Mouse (Mus musculus) liver, adult 2 months (tissue): ENCODE results near the gene Oog3. TPM values are rescaled to one million over a fixed set of nuclear protein-coding genes. Genes with fewer than 3 reads are reported as not detected.

Experiments
- DNase-seq: peaks from one replicate; pipeline ENCODE4 v3.0.0-alpha.2; 2011; ENCODE audit warnings: low read depth, low spot score; ENCODE audit errors: extremely low read depth
- H3K27ac ChIP-seq: fragments of 200-500 bp; replicated peaks from 2 replicates; pipeline ENCODE4 v1.5.1; 2012; ENCODE audit warnings: low read depth, mild to moderate bottlenecking, control low read depth, inconsistent platforms, low read length; ENCODE audit not compliant: insufficient read depth
- H3K27me3 ChIP-seq: fragments of 200-500 bp; 2 replicates; pipeline ENCODE4 v1.6.1; 2012; ENCODE audit warnings: mild to moderate bottlenecking, moderate library complexity, low read length, inconsistent platforms; ENCODE audit not compliant: control insufficient read depth, insufficient read depth
- H3K36me3 ChIP-seq: fragments of 200-500 bp; 2 replicates; pipeline ENCODE4 v1.6.1; 2012; ENCODE audit warnings: low read length, inconsistent platforms; ENCODE audit not compliant: control insufficient read depth, insufficient read depth
- H3K4me1 ChIP-seq: fragments of 200-500 bp; 2 replicates; pipeline ENCODE4 v1.6.1; 2011; ENCODE audit warnings: low read length; ENCODE audit not compliant: control insufficient read depth, insufficient read depth
- H3K4me3 ChIP-seq: fragments of 200-500 bp; 2 replicates; pipeline ENCODE4 v1.5.1; 2011; ENCODE audit warnings: low read depth, mild to moderate bottlenecking, control low read depth, low read length, moderate library complexity; ENCODE audit not compliant: insufficient read depth
- H3K79me2 ChIP-seq: fragments of 200-500 bp; 2 replicates; pipeline ENCODE4 v1.6.1; 2012; ENCODE audit warnings: inconsistent platforms, mild to moderate bottlenecking, low read length, moderate library complexity; ENCODE audit not compliant: control insufficient read depth, insufficient read depth
- H3K9ac ChIP-seq: fragments of 200-500 bp; 2 replicates; pipeline ENCODE4 v1.6.1; 2012; ENCODE audit warnings: low read depth, mild to moderate bottlenecking, control low read depth, inconsistent platforms, low read length
- CTCF ChIP-seq: fragments of 200-500 bp; IDR thresholded peaks from 2 replicates; pipeline ENCODE4 v1.5.1; 2011; ENCODE audit warnings: low read depth, low read length, control low read depth
- POLR2A ChIP-seq: fragments of 200-500 bp; IDR thresholded peaks from 2 replicates; pipeline ENCODE4 v1.6.1; 2011; ENCODE audit warnings: low read length, control low read depth; ENCODE audit not compliant: insufficient read depth; ENCODE audit errors: extremely low read depth
- WGBS: fragments of 180-500 bp; shearing (Covaris S2); methylation state at CpG from one replicate; pipeline ENCODE4 v1.1.7; 2018; 5-methylcytosine and 5-hydroxymethylcytosine counted together
- polyA plus RNA-seq: library from polyadenylated mRNA; depleted of rRNA; stranded (reverse); fragments of >200 nt; gene quantifications from 2 replicates; pipeline ENCODE4 v1.2.3, GENCODE M21; 2012; rRNA removed
- total RNA-seq: library from RNA; depleted of rRNA; stranded (reverse); fragments of >200 nt; gene quantifications from 2 replicates; pipeline ENCODE4 v1.2.3, GENCODE M21; 2014; rRNA removed

The Oog3 gene
- total RNA-seq (not detected in 2 replicates), polyA plus RNA-seq (not detected in 2 replicates)

DNA sequence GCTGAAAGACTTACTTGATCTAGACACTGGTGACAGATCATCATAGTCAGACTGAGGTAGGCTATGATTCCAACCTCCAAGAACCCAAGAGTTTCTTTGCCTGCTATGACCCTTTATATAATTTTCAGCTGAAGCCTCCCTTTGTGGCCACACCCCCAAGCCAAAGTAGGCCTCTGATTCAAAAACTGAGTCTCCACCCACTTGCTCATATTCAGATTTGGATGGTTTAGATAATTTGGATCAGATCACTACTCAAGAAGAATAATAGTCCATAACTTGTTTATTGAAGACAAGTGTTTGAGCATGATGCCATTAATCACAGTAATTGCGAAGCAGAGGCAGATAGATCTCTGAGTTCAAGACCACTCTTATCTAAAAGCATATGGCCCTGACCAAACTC is at the start of gene Oog3:
TSS of gene Oog3 (minus strand) at position 101 of the 400 bp plus-strand sequence.
- no peak within 1 kb of the TSS for H3K27ac ChIP-seq
- no peaks in the 10 kb centered on the region for H3K79me2 ChIP-seq
- H3K9ac ChIP-seq, result no peak within 1 kb of the TSS
- WGBS, result 84% methylated on average over 1 of the region's 1 CpGs
- no peak within 1 kb of the TSS for H3K4me3 ChIP-seq
- TF ChIP-seq CTCF (no peak), POLR2A (no peak)
- H3K36me3 ChIP-seq, result no peaks in the 10 kb centered on the region
- H3K4me1 ChIP-seq, result no peaks in the 10 kb centered on the region
- no peak for DNase-seq
- no peaks in the 10 kb centered on the region for H3K27me3 ChIP-seq

DNA sequence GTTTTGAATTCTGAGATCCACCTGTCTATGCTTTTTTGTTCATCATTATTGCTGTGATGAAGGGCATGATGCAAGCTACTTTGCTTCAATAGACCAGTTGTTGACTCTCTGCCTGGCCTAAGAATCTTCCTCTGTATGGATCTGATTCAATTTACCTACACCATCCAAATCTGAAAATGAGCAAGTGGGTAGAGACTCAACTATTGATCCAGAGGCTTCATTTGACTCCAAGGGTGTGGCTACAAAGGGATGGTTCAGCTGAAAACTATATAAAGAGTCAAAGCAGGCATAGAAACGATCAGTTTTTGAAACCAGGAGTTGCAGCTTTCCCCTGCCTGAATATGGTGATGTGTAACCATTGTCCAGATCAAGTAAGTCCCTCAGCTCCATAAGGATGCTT is 28.0 kb upstream of the Oog3 start, which contains the start of gene Oog2:
TSS of gene Oog2 (plus strand) at position 301 of the 400 bp plus-strand sequence.
- 19% methylated on average over 1 of the region's 1 CpGs for WGBS
- no peak for DNase-seq
- Histone ChIP-seq H3K4me3 (no peak within 1 kb of the TSS), H3K4me1 (no peaks in the 10 kb centered on the region), H3K36me3 (no peaks in the 10 kb centered on the region), H3K27me3 (no peaks in the 10 kb centered on the region), H3K27ac (no peak within 1 kb of the TSS), H3K9ac (no peak within 1 kb of the TSS), H3K79me2 (no peaks in the 10 kb centered on the region)
- TF ChIP-seq POLR2A, result no peak
- TF ChIP-seq CTCF, result no peak

Other genes with a start within 250 kb of the Oog3 start
- not detected in 2 replicates for gene Pramef25, start 211.6 kb downstream of the Oog3 start, total RNA-seq
- not detected in 2 replicates for gene Pramef25, start 211.6 kb downstream of the Oog3 start, polyA plus RNA-seq
- gene Gm13101, start 195.7 kb downstream of the Oog3 start, total RNA-seq, result not detected in 2 replicates
- not detected in 2 replicates for gene Gm13101, start 195.7 kb downstream of the Oog3 start, polyA plus RNA-seq
- gene Pramef17, start 168.3 kb downstream of the Oog3 start, total RNA-seq, result not detected in 2 replicates
- gene Pramef17, start 168.3 kb downstream of the Oog3 start, polyA plus RNA-seq, result not detected in 2 replicates
- not detected in 2 replicates for gene Pramel4, start 103.5 kb downstream of the Oog3 start, total RNA-seq
- gene Pramel4, start 103.5 kb downstream of the Oog3 start, polyA plus RNA-seq, result not detected in 2 replicates
- gene Gm13102, start 56.2 kb downstream of the Oog3 start, total RNA-seq, result not detected in 2 replicates
- gene Gm13102, start 56.2 kb downstream of the Oog3 start, polyA plus RNA-seq, result not detected in 2 replicates
- gene Oog2, start 28.1 kb upstream of the Oog3 start, total RNA-seq, result not detected in 2 replicates
- gene Oog2, start 28.1 kb upstream of the Oog3 start, polyA plus RNA-seq, result not detected in 2 replicates
- gene C87977, start 50.7 kb upstream of the Oog3 start, total RNA-seq, result not detected in 2 replicates
- gene C87977, start 50.7 kb upstream of the Oog3 start, polyA plus RNA-seq, result not detected in 2 replicates
- not detected in 2 replicates for gene Pramel5, start 117.8 kb upstream of the Oog3 start, total RNA-seq
- gene Pramel5, start 117.8 kb upstream of the Oog3 start, polyA plus RNA-seq, result not detected in 2 replicates
- gene Gm13128, start 167.6 kb upstream of the Oog3 start, total RNA-seq, result not detected in 2 replicates
- gene Gm13128, start 167.6 kb upstream of the Oog3 start, polyA plus RNA-seq, result not detected in 2 replicates
- gene Gm13119, start 195.3 kb upstream of the Oog3 start, total RNA-seq, result not detected in 2 replicates
- gene Gm13119, start 195.3 kb upstream of the Oog3 start, polyA plus RNA-seq, result not detected in 2 replicates
- not detected in 2 replicates for gene Pramef20, start 215.3 kb upstream of the Oog3 start, total RNA-seq
- not detected in 2 replicates for gene Pramef20, start 215.3 kb upstream of the Oog3 start, polyA plus RNA-seq
- gene Pramef12, start 245.8 kb upstream of the Oog3 start, total RNA-seq, result not detected in 2 replicates
- not detected in 2 replicates for gene Pramef12, start 245.8 kb upstream of the Oog3 start, polyA plus RNA-seq